Mouse (Mus musculus): Measurements from ENCODE around the gene Pi4k2a. TPM values are rescaled to one million over a fixed set of nuclear protein-coding genes. Genes with fewer than 3 reads are reported as not detected.

Gene Pi4k2a
- polyA plus RNA-seq, 1 experiment from 2014 or later, result 40.1 TPM

Other genes with a start within 250 kb of the Pi4k2a start
- gene Frat2, start 242.3 kb upstream of the Pi4k2a start, polyA plus RNA-seq (2016; fragmentation: Nextera tagmentation; extraction: Ambion mirVana), result 19.3 and 19.7 TPM in 2 replicates
- 19.6 and 20.4 TPM in 2 replicates for gene Rrp12, start 194.3 kb upstream of the Pi4k2a start, polyA plus RNA-seq (2016; fragmentation: Nextera tagmentation; extraction: Ambion mirVana)
- gene Pgam1, start 178.5 kb upstream of the Pi4k2a start, polyA plus RNA-seq (2016; fragmentation: Nextera tagmentation; extraction: Ambion mirVana), result 577 and 583 TPM in 2 replicates
- 67.0 and 68.3 TPM in 2 replicates for gene Exosc1, start 157.0 kb upstream of the Pi4k2a start, polyA plus RNA-seq (2016; fragmentation: Nextera tagmentation; extraction: Ambion mirVana)
- gene Zdhhc16, start 157.0 kb upstream of the Pi4k2a start, polyA plus RNA-seq (2016; fragmentation: Nextera tagmentation; extraction: Ambion mirVana), result 79.2 and 82.1 TPM in 2 replicates
- gene Mms19, start 109.3 kb upstream of the Pi4k2a start, polyA plus RNA-seq (2016; fragmentation: Nextera tagmentation; extraction: Ambion mirVana), result 34.7 and 38.4 TPM in 2 replicates
- gene Ubtd1, start 108.7 kb upstream of the Pi4k2a start, polyA plus RNA-seq (2016; fragmentation: Nextera tagmentation; extraction: Ambion mirVana), result 16.9 and 17.6 TPM in 2 replicates
- 0.18 TPM in 1 of 2 replicates, not detected in the other for gene Ankrd2, start 54.5 kb upstream of the Pi4k2a start, polyA plus RNA-seq (2016; fragmentation: Nextera tagmentation; extraction: Ambion mirVana)
- gene Hoga1, start 44.9 kb upstream of the Pi4k2a start, polyA plus RNA-seq (2016; fragmentation: Nextera tagmentation; extraction: Ambion mirVana), result 0.98 and 1.0 TPM in 2 replicates
- gene 4933411K16Rik, start 38.2 kb upstream of the Pi4k2a start, polyA plus RNA-seq (2016; fragmentation: Nextera tagmentation; extraction: Ambion mirVana), result not detected in 2 replicates
- gene Morn4, start 4.1 kb upstream of the Pi4k2a start, polyA plus RNA-seq (2016; fragmentation: Nextera tagmentation; extraction: Ambion mirVana), result 93.6 and 98.9 TPM in 2 replicates
- gene Avpi1, start 38.6 kb downstream of the Pi4k2a start, polyA plus RNA-seq (2016; fragmentation: Nextera tagmentation; extraction: Ambion mirVana), result 9.0 and 9.3 TPM in 2 replicates
- 8.9 and 12.1 TPM in 2 replicates for gene Marveld1, start 56.9 kb downstream of the Pi4k2a start, polyA plus RNA-seq (2016; fragmentation: Nextera tagmentation; extraction: Ambion mirVana)
- 55.2 and 59.1 TPM in 2 replicates for gene Zfyve27, start 73.5 kb downstream of the Pi4k2a start, polyA plus RNA-seq (2016; fragmentation: Nextera tagmentation; extraction: Ambion mirVana)
- gene Sfrp5, start 111.8 kb downstream of the Pi4k2a start, polyA plus RNA-seq (2016; fragmentation: Nextera tagmentation; extraction: Ambion mirVana), result 8.1 and 12.8 TPM in 2 replicates
- gene Golga7b, start 157.1 kb downstream of the Pi4k2a start, polyA plus RNA-seq (2016; fragmentation: Nextera tagmentation; extraction: Ambion mirVana), result 19.8 and 22.9 TPM in 2 replicates

Measured in neural tube, embryonic 12.5 days (tissue).